Mouse (Mus musculus) lung, adult 2 months (tissue): ENCODE results near the gene Parp9. TPM values are rescaled to one million over a fixed set of nuclear protein-coding genes. Genes with fewer than 3 reads are reported as not detected.
A peak's percentile ranks its signal among the peaks of the same experiment; 100 is the strongest.
"Not testable (repeated sequence)": the region's sequence is repeated elsewhere in the genome, so short reads cannot be mapped to it uniquely, and the experiment has no call there.

ENCODE experiments used
- DNase-seq: peaks from one replicate; pipeline ENCODE4 v3.0.0; 2022
- H3K4me1 ChIP-seq: fragments of 200-500 bp; 2 replicates; pipeline ENCODE4 v1.6.1; 2011; ENCODE audit warnings: low read length; ENCODE audit not compliant: control insufficient read depth, insufficient read depth
- H3K4me3 ChIP-seq: fragments of 200-500 bp; replicated peaks from 2 replicates; pipeline ENCODE3; 2011; ENCODE audit warnings: low read depth, mild to moderate bottlenecking, control low read depth, low read length; ENCODE audit errors: extremely low read depth
- CTCF ChIP-seq: fragments of 200-500 bp; IDR thresholded peaks from 2 replicates; pipeline ENCODE4 v1.5.1; 2011; ENCODE audit warnings: mild to moderate bottlenecking, low read length, control low read depth; ENCODE audit not compliant: insufficient read depth
- POLR2A ChIP-seq: fragments of 200-500 bp; IDR thresholded peaks from 2 replicates; pipeline ENCODE4 v1.6.1; 2011; ENCODE audit warnings: low read depth, mild to moderate bottlenecking, control low read depth, low read length, borderline replicate concordance; ENCODE audit errors: extremely low read depth
- WGBS: fragments of 180-500 bp; shearing (Covaris S2); methylation state at CpG from one replicate; pipeline ENCODE4 v1.1.7; 2018; 5-methylcytosine and 5-hydroxymethylcytosine counted together
- polyA plus RNA-seq: library from polyadenylated mRNA; depleted of rRNA; stranded (reverse); fragments of >200 nt; gene quantifications from 2 replicates; pipeline ENCODE4 v1.2.3, GENCODE M21; 2012; rRNA removed

Gene Parp9
- 5.9 and 8.2 TPM in 2 replicates for polyA plus RNA-seq

DNA sequence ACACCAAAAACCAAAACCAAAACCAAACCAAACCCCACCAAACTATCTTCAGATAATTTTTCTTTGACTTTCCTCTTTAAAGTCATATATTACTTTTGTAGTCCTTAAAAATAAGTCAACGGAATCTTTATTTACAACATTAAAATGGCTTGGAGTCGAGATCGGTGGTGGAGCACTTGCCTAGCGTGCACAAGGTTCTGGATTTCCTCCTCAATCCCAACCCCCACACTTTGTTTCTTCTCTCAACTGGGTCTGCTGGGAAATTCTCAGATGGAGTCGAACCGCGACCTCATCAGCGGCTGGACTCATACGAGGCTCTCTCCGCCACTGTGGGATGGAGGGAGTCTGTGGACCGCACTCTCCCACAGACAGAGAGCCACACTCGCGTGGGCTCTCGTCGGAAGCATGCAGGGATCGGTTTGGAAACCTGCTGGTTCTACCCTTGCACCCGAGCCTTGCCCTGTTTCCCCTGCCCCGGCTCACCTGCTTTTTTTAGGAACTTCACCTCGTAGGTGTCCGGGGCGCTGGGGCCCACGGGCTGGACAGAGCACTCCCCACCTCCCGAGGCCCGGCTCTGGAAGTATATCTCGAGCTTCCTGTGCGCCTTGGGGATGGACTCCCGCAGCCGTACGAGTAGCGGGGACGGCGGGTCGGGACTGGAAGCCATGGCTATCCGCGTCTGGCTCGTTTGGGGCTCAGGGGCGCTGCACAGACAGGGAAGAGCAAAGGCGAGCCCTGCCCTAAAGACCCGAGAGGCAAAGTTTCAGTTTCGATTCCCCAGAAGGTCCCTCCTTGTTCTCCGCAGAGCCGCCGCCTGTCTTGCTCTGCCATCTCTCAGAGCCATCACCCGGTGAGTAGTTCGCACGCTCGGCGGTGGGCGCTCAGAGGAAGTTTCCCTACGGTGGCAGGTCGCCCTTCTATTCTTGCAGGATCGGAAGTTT lies at the start of gene Parp9, which contains the start of gene Dtx3l:
Gene Parp9, plus strand, starts transcription at position 260 of the 941 bp plus-strand sequence.
Gene Dtx3l, minus strand, starts transcription at position 941 of the 941 bp plus-strand sequence.
- peak; percentile 76 for DNase-seq
- no peak for TF ChIP-seq CTCF
- TF ChIP-seq POLR2A: peak; percentile 64
- WGBS: under 1% methylated on average over 52 of the region's 52 CpGs
- H3K4me1 ChIP-seq: peaks cover 2% of the 10 kb centered on the region; the same call in 1 of the 2 replicates
- peak within 1 kb of the TSS; percentile 93 for H3K4me3 ChIP-seq

DNA sequence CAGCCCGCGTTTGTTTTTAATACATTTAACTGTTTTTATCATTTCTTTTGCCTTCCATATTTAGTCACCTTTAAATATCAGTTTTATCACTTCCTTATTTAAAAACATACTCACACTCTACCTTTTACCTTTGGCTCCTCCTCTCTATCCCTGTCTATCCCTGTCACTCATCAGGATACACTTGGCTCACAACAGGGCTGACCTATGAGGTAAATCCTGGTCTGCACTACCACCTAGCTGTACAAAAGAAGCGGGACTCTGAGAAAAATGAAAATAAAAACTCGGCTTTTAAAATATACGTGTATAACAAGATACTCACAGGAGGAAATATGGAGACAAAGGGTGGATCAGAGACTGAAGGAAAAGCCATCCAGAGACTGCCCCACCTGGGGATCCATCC lies 49.4 kb upstream of the Parp9 start:
- DNase-seq: no peak
- no peaks in the 10 kb centered on the region for H3K4me1 ChIP-seq
- 84% methylated on average over 5 of the region's 5 CpGs for WGBS
- H3K4me3 ChIP-seq: no peak overlapping the region
- TF ChIP-seq POLR2A (no peak), CTCF (no peak)

DNA sequence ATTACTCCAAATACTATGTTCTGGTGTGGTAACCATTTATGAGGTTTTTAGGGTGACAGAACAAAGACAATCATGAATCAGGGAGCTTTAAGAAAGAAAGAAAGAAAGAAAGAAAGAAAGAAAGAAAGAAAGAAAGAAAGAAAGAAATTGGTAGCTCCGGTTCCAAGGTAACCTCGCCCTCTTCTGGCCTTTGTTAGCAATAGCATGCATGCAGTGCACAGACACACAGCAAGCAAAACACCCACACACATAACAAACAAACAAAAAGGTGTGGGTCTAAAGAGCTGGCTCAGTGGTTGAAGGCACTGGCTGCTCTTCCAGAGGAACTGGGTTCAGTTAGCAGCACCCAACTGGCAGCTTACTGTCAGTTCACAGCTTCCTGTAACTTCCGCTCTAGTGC lies 47.6 kb upstream of the Parp9 start:
- no peak for TF ChIP-seq POLR2A
- peak; percentile 40 for TF ChIP-seq CTCF
- H3K4me1 ChIP-seq: no peaks in the 10 kb centered on the region
- DNase-seq: no peak
- WGBS: 77% methylated on average over 3 of the region's 3 CpGs
- no peak overlapping the region for H3K4me3 ChIP-seq

DNA sequence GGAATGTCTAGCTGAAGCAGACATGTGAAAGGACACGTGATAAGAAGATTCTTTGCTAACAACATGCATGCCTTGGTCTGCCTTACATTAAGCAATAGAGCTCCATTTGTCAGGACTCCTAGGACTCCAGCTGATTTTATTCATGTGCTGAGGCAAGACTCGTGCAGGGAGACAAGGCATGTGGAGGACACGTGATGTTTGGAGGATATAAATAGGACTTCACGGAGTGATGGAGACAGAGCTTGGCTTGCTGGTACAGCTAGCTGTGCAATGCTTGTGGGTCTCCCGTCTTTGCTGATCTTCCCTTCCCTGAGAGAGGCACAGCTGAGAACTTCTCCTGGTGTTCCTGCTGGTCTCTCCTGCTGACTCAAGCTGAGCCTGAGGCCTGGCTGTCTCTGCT lies 46.7 kb upstream of the Parp9 start:
- H3K4me1 ChIP-seq, DNase-seq: not testable (repeated sequence)
- 74% methylated on average over 5 of the region's 5 CpGs for WGBS

DNA sequence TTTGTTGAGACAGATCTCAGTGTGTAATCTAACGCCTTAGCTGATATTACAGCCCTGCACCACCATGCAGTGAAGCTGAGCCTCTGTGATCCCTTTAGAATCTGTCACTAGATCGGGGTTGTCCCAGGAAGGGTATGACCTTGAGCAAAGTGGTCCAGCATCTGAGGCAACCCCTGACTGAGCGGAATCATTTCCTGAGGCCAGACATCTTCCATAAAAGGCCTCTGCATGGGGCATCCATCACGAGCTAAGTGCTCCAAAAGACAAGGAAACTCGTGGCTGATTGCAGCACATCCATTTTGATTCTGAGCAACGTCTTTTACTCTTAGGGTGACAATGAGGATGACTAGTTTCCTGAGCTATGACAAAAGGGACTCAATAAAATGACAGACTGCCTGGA lies 43.3 kb upstream of the Parp9 start:
- TF ChIP-seq POLR2A (no peak), CTCF (no peak)
- 57% methylated on average over 6 of the region's 6 CpGs for WGBS
- DNase-seq: no peak
- H3K4me3 ChIP-seq: no peak overlapping the region
- H3K4me1 ChIP-seq: no peaks in the 10 kb centered on the region

More for the DNA sequence above, 46.7 kb upstream of the Parp9 start:
- H3K4me3 ChIP-seq: not testable (repeated sequence)

DNA sequence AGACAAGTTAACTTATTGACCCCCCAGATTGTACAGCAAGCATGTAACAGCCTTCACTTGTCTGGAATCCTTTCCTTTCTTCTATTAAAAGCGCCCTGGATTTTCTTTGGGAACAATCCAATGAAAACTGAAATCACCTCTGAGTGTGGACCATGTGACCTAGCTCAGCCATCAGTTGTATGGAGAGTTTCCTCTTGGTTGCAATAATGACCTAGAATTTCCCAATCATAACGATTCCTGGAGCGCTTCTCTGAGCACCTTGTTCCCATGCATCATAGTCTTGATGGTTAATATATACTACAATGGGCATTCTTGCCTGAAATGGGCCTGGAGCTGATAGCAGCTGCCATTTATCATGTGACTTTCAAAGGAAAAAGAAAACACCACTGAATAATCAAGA lies 37.7 kb upstream of the Parp9 start:
- Histone ChIP-seq H3K4me1 (no peaks in the 10 kb centered on the region), H3K4me3 (no peak overlapping the region)
- TF ChIP-seq CTCF: no peak
- TF ChIP-seq POLR2A: no peak
- DNase-seq: no peak
- WGBS: 62% methylated on average over 3 of the region's 3 CpGs

DNA sequence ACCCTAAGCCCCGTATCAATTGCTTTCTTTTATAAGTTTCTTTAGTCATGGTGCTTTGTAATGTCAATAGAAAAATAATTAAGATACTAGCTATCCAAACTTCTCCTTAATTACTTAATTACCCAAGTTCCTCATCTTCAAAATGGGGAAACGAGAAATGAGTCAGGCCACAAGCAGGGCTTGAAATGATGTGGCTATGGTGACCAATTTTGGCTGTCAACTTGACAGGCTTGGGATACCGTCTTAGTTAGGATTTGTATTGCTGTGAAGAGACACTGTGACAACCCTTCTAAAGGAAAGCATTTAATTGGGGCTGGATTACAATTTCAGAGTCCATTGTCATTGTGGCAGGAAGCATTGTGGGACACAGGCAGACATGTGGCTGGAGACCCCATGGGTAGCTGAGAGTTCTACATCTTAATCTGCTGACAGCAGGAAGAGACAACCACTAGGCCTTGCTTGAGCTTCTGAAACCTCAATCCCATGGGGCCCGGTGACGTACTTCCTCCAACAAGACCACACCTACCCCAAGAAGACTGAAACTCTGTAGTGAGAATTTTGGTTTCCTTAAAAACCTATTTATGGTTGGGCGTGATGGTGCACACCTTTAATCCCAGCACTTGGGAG lies 35.1 kb upstream of the Parp9 start:
- H3K4me1 ChIP-seq: no peaks in the 10 kb centered on the region
- H3K4me3 ChIP-seq: no peak overlapping the region
- 80% methylated on average over 6 of the region's 6 CpGs for WGBS
- TF ChIP-seq CTCF (no peak), POLR2A (no peak)
- no peak for DNase-seq

DNA sequence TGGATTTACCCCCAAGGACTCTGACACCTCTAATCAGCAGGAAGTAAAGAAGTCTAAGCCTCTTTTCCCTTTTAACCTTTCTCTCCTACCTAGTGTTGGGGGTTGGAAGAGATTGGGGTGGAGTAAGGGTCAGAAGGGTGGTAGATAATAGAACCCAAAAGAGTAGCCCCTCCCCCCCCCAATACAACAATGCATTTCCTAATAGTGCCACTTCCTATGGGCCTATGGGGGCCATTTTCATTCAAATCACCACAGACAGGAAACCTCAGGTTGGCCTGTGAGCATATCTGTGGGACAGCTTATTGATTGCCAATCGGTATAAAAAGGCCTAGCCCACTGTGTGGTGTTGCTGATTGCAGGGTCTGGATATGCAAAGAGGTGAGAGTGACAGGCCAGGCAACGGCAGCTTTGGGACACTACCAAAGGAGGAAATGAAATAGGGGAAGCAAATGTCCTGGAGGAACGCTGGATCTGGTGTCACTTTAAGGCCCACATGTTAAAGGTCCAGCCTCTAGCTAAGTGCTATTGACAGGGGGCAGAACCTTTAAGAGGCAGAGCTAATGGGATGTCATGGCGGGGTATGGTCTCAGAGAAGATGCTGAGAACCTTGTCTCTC lies 34.0 kb upstream of the Parp9 start:
- 69% methylated on average over 4 of the region's 4 CpGs for WGBS
- H3K4me1 ChIP-seq: no peaks in the 10 kb centered on the region
- no peak for DNase-seq
- TF ChIP-seq CTCF (no peak), POLR2A (no peak)
- no peak overlapping the region for H3K4me3 ChIP-seq

DNA sequence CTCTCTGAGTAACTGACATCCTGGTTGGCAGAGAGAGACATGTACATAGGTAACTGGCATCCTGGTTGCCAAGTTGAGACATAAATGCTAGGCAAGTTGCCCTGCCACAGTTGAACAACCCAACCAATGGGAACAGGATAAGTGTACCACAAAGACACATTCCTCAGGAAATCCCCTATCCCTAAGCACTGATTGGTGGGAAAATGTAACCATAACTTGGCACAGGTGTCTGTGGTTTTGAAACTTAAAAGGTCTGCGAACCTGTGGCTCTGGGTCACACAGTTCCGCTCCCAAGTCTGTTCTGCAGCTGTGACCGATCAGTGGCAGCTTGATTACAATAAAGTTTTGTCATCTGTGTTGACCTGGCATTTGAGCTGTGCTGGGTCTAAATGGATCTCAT lies 32.9 kb upstream of the Parp9 start:
- 73% methylated on average over 3 of the region's 3 CpGs for WGBS
- Histone ChIP-seq H3K4me3 (no peak overlapping the region), H3K4me1 (no peaks in the 10 kb centered on the region)
- no peak for DNase-seq
- no peak for TF ChIP-seq CTCF
- no peak for TF ChIP-seq POLR2A

DNA sequence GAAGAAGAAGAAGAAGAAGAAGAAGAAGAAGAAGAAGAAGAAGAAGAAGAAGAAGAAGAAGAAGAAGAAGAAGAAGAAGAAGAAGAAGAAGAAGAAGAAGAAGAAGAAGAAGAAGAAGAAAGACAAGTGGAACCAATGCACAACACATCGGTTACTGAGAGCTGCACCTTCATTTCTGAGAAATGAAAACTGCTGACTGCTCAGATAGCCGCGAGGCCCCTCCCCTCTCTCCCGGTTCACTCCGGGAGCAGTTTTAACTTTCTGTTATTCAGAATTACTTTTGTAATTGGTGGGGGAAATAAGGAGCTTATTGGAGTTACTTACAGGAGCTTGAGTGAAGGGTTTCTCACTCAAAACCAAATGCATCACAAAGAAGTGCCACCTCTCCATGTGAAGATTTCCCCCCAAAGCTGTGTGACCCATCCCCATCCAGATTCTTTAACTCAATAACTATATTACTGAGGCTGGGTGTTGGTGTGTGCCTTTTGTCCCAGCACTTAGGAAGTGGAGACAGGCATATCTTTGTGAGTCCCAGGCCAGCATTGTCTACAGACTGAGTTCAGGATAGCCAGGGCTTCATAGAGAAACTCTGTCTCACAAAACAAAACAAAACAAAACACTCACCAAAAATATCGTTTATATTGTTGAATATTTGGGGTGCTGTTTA lies 32.3 kb upstream of the Parp9 start:
- TF ChIP-seq POLR2A (no peak), CTCF (no peak)
- DNase-seq: no peak
- no peaks in the 10 kb centered on the region for H3K4me1 ChIP-seq
- WGBS: 69% methylated on average over 6 of the region's 6 CpGs
- no peak overlapping the region for H3K4me3 ChIP-seq
